ENCODE assay signal across 19 mouse cellular contexts in genomic region chr14:22442719-22443118, GRCm38 (mm10).
"Had no signal": no experiment of that assay in that cellular context is flagged by ENCODE, and none has a peak within 500 bp of the region (broad histone marks: within the 10 kb centered on the region; RNA-seq: fewer than 3 reads in every experiment).

No protein-coding gene starts in this region.

- DNase-seq: liver, postnatal 0 days; lung, adult 2 months; lung, postnatal 14 days; lung, postnatal 36 days; right cerebral cortex, postnatal 14 days; thymus, adult 2 months; thymus, postnatal 25 days; thymus, postnatal 4 days had no signal

- H3K27me3 ChIP-seq: liver, embryonic 15.5 days; lung, embryonic 15.5 days; megakaryocyte, embryonic 14.5 days; neural tube, embryonic 12.5 days; stomach, embryonic 15.5 days had no signal

- H3K9me3 ChIP-seq: liver, embryonic 15.5 days; lung, embryonic 15.5 days; megakaryocyte, embryonic 14.5 days; midbrain, embryonic 13.5 days; midbrain, embryonic 15.5 days; neural tube, embryonic 12.5 days; stomach, embryonic 15.5 days had no signal

- H3K4me3 ChIP-seq: liver, embryonic 15.5 days; lung, embryonic 15.5 days; megakaryocyte, embryonic 14.5 days; midbrain, embryonic 13.5 days; midbrain, embryonic 15.5 days; neural tube, embryonic 12.5 days; stomach, embryonic 15.5 days had no signal

- H3K4me1 ChIP-seq: liver, embryonic 15.5 days; megakaryocyte, embryonic 14.5 days; stomach, embryonic 15.5 days had no signal

- H3K9ac ChIP-seq: liver, embryonic 15.5 days; liver, postnatal 0 days; lung, embryonic 15.5 days; midbrain, embryonic 13.5 days; midbrain, embryonic 15.5 days; neural tube, embryonic 12.5 days; stomach, embryonic 15.5 days had no signal

- H3K36me3 ChIP-seq: liver, embryonic 15.5 days; lung, embryonic 15.5 days; midbrain, embryonic 13.5 days; midbrain, embryonic 15.5 days; neural tube, embryonic 12.5 days; stomach, embryonic 15.5 days had no signal

- H3K27ac ChIP-seq: liver, embryonic 15.5 days; lung, embryonic 15.5 days; macrophage; midbrain, embryonic 13.5 days; midbrain, embryonic 15.5 days; neural tube, embryonic 12.5 days; stomach, embryonic 15.5 days; stomach, postnatal 0 days had no signal

- ATAC-seq: liver, postnatal 0 days; lung, postnatal 0 days; midbrain, embryonic 13.5 days; midbrain, embryonic 15.5 days had no signal

- H3K4me2 ChIP-seq: liver, embryonic 15.5 days; lung, embryonic 15.5 days; midbrain, embryonic 11.5 days; midbrain, embryonic 13.5 days; midbrain, embryonic 15.5 days; neural tube, embryonic 12.5 days; stomach, embryonic 15.5 days had no signal
